Mouse (Mus musculus) brain, embryonic 18.5 days (tissue): ENCODE measurements around the gene Tango6.

Experiments used
- DNase-seq: peaks from one replicate; pipeline ENCODE4 v3.0.0-alpha.2; 2012; ENCODE audit warnings: low read depth, low spot score

Tango6 gene

DNA sequence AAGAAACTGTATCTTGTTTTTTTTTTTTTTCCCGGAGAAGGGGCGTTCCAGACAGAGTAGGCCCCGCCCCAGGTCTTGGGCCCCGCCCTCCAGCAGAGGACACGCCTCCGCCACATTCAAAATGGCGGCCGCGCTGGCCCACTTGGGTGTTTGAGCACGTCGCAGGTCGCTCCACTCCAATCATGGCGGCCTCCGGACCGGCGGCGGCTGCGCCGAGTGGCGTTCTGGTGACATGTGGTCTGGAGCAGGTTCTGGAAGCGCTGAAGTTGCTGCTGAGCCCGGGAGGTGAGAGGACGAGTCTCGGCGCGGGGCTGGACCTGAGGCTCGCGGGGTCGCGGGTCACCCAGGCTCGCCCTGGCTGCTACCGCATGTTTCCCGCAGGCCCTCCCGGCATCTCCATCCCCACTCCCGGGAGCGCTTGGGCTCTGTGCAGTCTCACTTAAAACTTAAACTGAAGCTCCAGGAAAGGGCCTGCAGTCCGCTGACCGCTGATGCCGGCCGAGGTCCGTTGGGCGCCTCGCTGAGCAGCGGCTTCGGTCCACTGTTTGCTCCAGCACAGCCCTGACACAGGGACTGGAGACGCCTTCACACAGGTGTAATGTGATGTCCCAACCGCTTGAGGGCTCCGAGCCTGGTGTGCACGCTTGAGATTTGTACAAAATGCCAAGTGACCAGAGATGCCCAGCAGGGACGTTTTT, at the start of gene Tango6:
Tango6 (plus strand) TSS at position 98 of the 698 bp plus-strand sequence.
- DNase-seq, result peak; percentile 61

DNA sequence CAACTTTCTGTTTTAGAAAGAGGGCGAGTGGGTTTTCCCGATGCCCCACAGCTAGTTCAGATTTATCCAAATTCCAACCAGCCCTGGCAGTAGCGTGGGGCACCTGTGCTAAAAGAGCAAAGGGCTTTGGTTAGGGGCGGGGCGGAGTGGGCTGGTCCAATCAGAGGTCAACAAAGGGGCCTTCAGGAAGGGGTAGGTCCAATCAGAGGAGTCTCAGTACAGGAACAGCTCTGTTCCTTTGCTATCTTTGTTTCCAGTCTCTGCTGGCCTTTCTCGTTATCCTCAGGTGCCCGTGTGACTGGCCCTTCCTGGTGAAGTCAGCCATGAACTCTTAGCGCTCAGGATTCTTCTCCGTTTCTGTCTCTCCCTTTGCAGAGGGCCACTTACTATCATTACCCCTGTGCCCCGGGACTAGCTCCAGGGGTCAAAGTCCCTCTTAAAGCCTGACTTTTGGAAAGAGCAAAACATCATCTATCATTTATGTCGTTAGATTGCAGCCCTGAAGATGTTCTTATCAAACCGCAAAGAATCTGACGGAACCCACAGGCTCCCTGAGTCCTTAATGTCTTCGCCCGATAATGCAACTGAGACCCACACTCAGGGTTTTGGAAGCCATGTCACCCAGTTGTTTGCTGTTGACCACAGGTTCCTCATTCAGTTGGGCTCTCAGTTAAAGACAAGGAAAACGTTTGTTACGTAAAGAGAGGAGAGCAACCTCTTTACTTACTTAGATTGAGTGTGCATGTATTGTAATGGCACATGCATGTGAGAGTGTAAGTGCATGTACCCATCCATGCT, 49.3 kb upstream of the Tango6 start:
- DNase-seq, result no peak

DNA sequence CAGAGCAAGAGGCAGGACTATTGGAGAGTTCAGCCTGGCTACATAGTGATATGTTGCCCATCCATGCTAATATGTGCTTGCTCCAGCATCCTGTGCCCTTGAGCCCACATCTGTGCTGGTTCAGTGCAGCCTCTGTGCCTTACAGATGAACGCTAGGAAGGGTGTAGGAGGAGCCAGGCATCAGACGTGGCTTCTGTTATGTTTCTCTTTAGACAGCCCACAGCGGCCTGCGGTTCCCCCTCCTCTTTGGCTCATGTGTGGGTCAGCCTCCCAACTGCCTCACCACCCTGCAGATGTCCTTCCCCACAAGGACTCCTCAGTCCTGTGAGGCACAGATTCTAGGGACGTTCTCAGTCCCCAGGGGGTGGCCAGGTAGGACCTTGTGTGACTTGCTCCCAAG, 47.6 kb upstream of the Tango6 start:
- no peak for DNase-seq

DNA sequence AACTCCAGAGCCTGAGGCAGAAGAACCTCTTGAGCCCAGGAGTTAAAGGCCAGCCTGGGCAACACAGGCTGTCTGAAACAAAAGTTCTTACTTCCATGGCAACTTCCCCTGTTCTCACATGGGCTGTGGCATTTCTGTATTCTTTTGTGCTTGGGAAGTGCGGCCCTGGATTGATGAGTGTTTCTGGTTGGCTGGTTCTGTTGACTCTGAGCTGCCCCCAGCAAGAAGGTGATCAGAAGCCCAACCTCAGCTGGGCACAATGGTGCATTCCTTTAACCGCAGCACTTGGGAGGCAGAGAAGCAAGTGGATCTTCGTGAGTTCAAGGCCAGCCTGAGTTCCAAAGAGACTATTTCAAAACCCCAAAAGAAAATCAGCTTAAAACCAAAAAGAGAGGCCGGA, 45.4 kb upstream of the Tango6 start:
- DNase-seq, result no peak

DNA sequence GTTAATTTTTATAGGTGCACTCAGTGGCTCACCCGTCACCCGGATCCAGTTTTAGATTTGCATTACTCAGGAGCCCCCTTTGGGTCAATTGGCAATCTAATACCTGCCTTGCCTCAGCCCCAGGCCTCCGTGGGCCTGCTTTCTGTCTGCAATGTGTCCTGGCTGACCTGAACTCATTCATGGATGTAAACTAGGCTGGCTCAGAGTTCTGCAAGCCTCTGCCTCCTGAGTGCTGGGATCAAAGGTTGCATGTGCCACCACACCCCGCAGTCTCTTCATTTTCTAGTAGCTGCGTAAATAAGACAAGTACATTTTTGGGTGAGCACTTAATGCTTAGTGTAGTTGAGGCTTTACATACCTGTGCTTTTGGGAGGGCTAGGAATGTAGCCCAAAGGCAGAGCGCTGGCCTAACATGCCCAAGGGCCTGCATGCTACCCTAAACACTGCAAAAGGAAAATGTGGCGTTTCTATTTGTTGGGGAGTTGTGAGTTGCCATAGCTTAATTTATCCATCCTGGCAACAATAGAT, 44.0 kb upstream of the Tango6 start:
- no peak for DNase-seq

DNA sequence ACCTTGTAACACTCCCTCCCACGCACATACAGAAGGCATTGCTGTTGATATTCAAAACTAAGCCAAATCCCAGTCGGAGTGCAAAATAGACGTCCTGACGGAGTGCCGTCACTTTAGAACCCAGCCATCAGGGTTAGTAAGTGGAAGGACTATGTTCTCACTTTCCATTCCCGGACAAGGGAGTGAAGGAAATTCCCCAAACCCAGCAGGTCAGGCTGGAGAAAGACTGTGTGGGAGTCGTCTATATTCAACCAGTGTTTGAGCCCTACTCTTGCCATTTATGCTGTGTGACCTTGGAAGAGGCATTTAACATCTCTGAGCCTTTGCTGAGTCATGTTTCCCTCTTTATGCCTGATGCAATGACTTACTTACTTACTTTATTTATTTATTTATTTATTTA, 42.7 kb upstream of the Tango6 start:
- DNase-seq, result no peak

DNA sequence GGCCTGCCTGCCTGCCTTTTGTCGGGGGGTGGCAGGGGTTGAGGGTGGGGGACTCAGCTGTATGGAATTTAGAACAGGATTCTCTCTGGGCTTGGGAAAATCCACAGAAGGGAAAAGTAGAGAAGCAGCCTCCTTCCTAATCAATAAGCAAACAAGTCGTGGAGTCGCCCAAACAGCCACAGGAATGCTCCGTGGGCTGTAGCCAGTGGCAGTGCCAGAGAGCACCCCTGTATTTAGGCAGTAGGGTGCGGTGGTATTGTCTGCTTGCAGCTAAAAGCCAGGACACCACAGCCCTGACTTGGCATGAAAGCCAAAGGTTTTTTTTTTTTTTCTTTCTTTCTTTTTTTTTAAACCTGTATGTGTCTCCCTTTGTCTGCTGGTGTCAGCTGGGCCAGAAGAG, 41.9 kb upstream of the Tango6 start:
- DNase-seq, result no peak

DNA sequence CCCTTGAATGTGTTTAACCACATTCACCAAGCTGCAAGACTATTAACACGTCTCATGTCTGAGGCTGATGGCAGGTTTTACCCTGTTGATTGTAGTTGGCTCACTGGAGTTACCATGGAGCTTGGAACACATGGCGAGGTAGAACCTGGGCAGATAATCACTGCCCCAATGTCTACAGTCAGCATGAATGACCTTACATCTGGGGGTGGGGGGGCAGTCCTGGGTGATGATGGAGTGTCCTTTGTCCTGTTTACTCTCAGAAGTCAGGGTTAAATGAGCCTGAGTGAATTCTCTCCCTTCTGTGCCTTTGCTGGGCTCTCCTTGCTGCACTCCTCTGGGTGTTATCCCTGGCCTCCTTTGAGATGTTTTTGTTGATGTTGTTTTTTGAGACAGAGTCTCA, 40.7 kb upstream of the Tango6 start:
- DNase-seq, result no peak

DNA sequence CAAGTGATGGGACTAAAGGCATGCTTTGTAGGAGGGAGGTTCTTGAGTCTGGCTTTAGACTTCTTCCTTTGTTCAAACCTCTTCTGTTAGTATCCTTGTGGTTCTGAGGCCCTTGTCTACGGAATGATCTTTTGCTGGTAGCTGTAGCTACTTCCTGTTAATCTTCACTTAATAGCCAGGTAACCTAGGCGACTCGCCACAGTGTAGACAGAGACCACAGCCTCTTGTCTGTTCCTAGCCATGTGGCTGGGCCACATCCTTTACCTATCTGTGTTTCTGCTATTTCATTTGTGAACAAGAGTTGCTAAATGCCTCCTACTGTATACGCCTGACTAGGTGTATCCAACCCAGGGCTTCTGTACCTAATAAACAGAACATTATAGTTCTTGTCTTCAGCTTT, 39.8 kb upstream of the Tango6 start:
- no peak for DNase-seq

DNA sequence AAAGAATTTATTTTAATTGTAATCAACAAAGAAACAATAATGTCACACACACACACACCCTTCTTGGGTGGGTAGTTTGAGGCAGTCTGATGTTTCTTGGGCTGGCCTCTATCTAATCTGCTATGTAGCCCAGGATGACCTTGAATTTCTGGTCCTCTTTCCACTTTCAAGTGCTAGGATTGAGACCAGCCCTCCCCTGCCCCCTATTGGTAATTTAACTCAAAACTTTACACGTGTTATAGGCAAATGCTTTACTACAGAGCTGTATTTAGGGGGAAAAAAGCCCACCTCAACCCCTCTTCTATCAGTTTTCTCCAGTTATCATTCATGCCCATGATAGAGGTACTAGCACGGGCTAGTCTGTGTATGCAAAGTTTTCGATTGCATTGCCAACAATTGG, 37.9 kb upstream of the Tango6 start:
- no peak for DNase-seq

DNA sequence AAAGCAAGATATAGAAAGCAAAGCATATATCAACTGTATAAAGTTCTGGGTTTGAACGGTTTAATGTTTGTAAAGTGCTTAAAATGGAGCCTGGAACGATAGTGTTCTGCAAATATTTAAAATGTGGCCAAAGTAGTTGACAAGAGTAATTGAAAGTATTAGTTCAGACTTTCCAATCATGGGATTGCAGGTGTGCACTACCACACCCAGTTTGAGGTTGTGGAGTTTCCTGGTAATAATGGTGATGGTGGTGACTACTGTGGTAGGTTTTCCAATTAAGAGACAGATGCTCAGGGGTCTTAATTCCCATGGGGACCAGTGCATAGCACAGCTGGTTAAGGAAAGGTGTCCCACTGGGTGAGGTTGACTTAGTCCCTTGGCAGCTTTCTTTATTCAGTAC, 36.7 kb upstream of the Tango6 start:
- no peak for DNase-seq

DNA sequence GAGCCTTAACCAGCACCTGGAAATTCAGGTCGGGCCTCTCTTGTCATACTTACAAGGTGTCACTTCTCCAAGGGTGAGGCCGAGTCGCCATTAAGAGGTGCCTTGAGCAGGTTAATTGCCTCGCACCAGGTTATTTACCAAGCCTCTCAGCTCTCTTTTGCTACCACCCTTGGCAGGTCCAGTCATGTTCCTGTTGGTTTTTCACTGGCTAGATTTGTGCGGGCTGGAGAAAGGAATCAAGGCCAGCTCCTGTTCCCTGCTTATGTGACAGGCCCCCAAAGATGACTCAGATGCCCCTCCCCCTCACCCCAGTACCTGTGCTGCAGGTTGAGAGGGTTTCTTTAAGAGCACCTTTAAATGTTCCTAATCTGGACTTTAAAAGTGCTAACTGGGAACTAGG, 36.1 kb upstream of the Tango6 start:
- DNase-seq, result no peak

DNA sequence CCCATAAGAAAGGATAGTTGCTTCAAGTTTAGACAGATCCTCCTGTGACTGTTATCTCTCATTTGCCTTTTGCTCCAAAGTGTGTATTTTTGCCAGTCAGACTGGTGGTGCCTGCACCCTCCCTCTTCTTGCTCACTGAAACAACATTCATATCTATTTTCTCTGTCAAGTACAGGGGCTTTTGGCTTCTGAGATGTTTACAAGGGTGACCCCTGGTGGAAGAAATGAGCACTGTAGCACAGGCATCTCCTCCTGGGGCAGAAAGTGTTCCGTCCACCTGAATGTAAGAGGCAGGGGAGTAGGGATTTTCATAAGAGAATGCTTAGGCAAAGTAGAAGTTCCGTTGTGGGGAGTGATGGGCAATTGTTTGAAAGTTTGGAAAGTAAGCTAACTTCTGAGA, 35.5 kb upstream of the Tango6 start:
- DNase-seq, result peak; percentile 28

DNA sequence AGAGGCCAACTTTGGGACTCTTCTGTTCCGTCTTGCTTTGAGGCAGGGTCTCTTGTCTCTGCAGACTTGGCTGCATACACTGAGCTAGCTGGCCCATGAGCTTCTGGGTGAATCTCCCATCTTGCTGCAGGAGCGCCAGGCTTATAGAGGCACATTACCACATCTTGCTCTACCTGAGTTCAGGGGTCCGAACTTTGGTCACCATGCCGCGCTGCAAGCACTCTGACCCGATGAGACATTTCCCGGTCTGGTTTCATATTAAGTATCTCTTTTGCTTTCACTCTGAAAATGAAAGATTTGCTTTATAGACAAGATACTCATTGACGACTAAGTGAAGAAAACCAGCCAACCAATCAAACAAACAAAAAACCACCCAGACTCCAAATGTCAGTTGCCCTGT, 34.4 kb upstream of the Tango6 start:
- no peak for DNase-seq

DNA sequence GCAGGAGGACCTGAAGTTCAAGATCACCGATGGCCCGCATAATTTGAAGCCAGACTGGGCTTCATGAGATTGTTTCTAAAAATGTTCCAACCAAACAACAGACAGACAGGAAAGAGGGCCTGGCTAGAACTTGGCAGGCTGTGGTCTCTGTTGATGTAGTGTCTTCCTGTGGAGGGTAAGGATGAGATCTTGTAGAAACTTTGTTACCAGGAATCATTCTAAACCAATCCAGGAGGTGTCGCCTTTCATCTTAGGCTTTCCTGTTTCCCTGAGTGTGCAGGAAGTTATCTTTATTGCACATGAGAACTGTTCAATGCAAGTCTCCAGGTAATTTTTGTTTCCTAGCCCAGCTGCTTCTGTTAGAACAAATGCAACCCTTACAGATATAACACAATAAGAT, 30.9 kb upstream of the Tango6 start:
- DNase-seq, result no peak

DNA sequence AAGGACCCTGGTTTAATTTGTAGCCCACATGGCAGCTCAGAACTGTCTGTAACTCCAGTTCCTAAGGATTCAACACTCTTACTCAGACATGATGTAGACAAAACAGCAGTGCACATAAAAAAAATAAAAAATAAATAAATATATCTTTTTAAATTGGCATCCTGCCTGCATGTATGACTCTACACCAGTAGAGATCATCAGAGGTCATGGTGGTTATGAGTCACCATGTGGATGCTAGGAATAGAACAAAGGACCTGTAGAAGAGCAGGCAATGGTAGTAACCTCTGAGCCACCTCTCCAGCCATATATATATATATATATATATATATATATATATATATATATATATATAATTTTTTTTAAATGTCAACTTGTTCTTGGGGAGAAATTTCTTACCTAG, 26.8 kb upstream of the Tango6 start:
- DNase-seq, result no peak

DNA sequence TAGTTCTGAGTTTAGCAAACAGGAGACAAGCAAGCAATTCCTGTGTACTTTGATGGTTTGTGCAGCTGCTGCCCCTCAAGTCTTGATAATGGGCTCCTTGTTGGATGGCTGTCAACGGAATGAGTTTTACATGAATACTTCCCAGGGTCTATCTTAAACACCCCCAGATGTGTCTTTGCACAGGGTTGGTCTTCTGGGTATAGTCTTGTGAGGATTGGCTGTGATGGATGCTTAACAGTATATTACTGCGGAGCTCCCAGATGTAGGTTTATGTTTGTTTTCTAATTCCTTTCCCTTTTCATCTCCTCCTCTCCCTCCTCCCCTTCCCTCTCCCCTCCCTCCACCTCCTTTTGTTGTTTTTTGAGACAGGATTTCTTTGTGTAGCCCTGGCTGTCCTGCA, 10.1 kb upstream of the Tango6 start:
- no peak for DNase-seq

DNA sequence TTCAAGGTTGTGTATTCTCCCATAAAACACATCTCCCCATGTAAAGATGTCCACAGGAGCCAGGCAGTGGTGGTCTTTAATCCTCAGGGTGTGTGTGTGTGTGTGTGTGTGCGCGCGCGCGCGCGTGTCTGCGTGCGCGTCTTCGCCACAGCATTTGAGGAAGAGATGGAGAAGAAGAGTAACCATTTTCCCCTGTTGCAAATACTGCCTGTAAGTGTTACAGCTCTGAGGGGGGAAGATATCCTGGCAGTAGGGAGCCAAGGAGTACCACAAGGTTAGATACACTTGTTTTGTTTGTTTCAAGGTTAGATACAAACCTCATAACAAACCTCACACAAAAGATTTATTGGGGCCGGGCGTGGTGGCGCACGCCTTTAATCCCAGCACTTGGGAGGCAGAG, 8.6 kb upstream of the Tango6 start:
- no peak for DNase-seq

DNA sequence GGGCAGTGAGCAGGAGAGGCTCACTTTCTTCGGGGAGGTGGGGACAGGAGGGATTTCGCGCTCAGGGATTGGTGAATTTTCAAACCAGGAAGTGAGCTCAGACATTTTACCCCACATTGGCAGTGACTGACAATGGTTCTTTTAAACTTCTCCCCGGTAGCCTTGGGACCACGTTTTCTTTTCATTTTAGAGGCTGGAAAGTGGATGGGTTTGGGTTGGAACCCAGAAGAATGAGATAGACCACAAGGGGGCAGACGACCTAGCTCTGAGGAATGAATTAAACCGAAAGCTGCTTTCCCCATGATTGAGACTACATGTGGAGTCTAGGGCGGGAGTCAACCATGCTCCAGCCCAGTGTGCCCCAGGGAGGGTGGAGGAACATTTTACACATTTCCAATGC, 8.0 kb upstream of the Tango6 start:
- DNase-seq, result no peak

DNA sequence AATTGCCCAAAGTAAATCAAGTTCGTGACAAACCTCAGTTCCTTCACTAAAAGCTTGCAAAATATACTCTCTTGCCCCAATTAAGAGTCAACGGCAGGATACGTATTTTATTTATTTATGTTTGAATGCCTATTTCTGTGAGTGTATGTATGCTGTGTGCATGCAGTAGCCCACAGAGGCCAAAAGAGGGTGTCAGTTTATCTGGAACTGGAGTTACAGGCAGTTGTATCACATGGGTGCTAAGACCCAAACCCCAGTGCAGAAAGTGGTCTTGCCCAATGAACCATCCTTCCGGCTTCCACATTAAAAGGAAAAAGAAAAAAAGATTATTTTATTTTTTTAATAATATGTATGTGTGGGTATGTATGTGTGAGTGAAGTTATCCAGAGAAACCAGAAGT, 1.5 kb downstream of the Tango6 start:
- no peak for DNase-seq

DNA sequence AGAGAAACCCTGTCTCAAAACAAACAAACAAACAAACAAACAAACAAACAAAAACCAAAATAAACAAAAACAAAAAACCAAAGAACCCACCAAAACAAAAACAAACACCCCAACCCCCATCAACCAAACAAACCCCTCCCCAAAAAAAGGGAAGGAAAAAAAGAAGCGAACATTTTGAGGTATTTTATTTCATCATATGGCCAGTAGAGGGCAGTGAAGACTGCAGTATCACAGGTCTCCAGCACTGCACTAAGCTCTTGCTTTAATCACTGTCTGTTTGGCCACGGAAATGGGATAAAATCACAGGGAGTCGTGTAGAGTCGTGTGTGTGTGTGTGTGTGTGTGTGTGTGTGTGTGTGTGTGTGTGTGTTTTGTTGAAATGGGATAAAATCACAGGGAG, 4.6 kb downstream of the Tango6 start:
- no peak for DNase-seq

DNA sequence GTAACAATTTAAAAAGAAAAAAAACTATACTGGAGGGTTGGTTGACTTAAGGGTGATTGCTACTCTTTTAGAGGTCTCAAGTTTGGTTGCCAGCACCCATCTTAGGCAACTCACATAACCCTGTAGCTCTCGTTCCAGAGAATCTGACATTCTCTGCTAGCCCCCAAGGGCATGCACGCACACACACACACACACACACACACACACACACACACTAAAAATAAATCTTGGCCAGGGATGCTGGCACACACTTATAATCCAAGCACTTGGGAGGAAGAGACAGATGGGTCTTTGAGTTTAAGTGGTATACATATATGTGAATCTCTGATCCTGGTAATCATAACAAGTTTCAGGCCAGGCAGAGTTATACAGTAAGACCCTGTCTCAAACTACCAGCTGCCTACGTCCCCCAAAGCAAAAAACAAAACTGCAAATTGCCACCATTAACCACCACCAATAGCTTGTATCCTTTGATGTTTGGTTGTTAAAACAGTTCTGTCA, 14.9 kb downstream of the Tango6 start:
- no peak for DNase-seq

DNA sequence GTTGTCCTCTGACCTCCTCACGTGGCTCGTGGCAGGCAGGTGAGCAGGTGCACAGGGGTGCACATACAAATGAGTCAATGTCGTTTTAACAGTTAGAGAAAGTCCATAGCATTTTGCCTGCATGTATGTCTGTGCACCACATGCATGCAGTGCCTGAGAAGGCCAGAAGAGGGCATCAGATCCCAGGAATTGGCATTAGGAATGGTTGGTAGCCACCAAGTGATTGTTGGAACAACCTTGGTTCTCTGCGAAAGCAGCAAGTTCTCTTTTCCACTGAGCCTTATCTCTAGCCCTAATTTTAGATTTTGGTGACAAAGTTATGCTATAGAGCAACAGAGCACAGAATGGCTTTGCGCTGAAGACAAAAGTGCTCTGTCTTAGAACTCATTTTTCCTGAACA, 16.7 kb downstream of the Tango6 start:
- no peak for DNase-seq
